Mouse (Mus musculus): ENCODE measurements around the gene Tspan8. TPM values are rescaled to one million over a fixed set of nuclear protein-coding genes. Genes with fewer than 3 reads are reported as not detected.

Tspan8 gene
- 1.4 TPM for polyA plus RNA-seq (2012; fragmentation: generic; extraction: Trizol)

DNA sequence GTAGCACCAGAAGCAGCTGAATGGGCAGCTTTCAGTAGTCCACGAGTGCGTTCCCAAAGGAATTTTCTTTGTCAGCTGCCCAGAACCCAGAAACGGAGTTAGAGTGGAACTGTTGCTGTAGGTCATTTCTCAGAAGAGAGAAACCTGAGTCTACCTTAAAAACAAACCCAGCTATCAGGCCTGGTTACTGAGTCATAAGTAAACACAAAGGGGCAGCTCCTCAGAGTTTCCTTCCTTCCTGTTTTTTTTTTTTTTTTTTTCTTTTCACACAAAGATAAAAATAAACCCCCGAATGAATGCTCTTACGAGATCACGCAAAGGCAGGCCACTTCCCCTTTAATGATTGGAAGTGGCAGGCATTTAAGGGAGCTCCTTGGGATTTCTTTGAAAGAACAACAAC lies at the start of gene Tspan8:
Gene Tspan8, plus strand, starts transcription at position 322 of the 400 bp plus-strand sequence.
- H3K36me3 ChIP-seq (ENCODE audit: control insufficient read depth, insufficient read depth) = no peaks in the 10 kb centered on the region
- H3ac ChIP-seq (ENCODE audit: control insufficient read depth, insufficient read length) = no peak within 1 kb of the TSS
- H3K27me3 ChIP-seq (ENCODE audit: control insufficient read depth, insufficient read depth, insufficient read length) = no peaks in the 10 kb centered on the region
- no peak for TF ChIP-seq TCF3 (IDR thresholded peaks at IDR 0.05; ENCODE audit: insufficient read length, low read depth)
- TF ChIP-seq SRF (IDR thresholded peaks at IDR 0.05; ENCODE audit: control insufficient read depth, insufficient read length, low read depth) = no peak
- no peak within 1 kb of the TSS for H3K4me3 ChIP-seq
- H3K4me2 ChIP-seq (ENCODE audit: low read depth) = peak within 1 kb of the TSS; percentile 60
- H3K79me2 ChIP-seq (ENCODE audit: control insufficient read depth, insufficient read depth) = no peaks in the 10 kb centered on the region

DNA sequence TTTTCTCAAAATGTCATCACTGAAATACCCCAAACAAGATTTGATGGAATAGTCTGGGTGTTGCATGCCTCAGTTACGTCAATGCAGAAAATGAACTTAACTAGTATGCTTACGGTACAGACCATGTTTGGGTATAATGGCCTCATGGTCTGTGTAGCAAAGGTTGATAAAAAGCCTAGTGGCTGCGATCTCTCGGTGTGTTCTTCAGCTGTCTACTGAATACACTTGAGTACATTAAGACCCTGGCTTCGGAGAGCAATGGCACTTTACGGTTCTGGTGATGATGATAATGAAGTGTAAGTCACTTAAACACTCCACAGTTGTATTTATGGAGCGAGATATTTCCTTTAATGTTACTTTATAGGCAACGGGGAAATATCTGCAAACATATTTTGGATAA lies 46.6 kb upstream of the Tspan8 start:
- Histone ChIP-seq H3K4me3 (no peak overlapping the region), H3ac (ENCODE audit: control insufficient read depth, insufficient read length) (no peak overlapping the region), H3K4me2 (ENCODE audit: low read depth) (no peak overlapping the region), H3K36me3 (ENCODE audit: control insufficient read depth, insufficient read depth) (no peaks in the 10 kb centered on the region), H3K27me3 (ENCODE audit: control insufficient read depth, insufficient read depth, insufficient read length) (no peaks in the 10 kb centered on the region), H3K79me2 (ENCODE audit: control insufficient read depth, insufficient read depth) (no peaks in the 10 kb centered on the region)
- TF ChIP-seq TCF3 (IDR thresholded peaks at IDR 0.05; ENCODE audit: insufficient read length, low read depth) (no peak), SRF (IDR thresholded peaks at IDR 0.05; ENCODE audit: control insufficient read depth, insufficient read length, low read depth) (no peak), E2F4 (IDR thresholded peaks at IDR 0.05; ENCODE audit: insufficient read depth) (no peak), USF1 (IDR thresholded peaks at IDR 0.05; ENCODE audit: low read depth) (no peak), MYOD1 (IDR thresholded peaks at IDR 0.05; ENCODE audit: control insufficient read depth in 1 of 3, insufficient read length in 2 of 3, low read depth in 2 of 3) (no peak), POLR2AphosphoS2 (IDR thresholded peaks at IDR 0.05; ENCODE audit: insufficient read length, low read depth) (no peak), POLR2A (IDR thresholded peaks at IDR 0.05; ENCODE audit: insufficient read length, low read depth) (no peak), MAX (IDR thresholded peaks at IDR 0.05; ENCODE audit: low read depth) (no peak), MYOG (IDR thresholded peaks at IDR 0.05; ENCODE audit: control insufficient read depth in 1 of 3, insufficient read depth in 1 of 3, insufficient read length in 2 of 3, low read depth in 2 of 3) (no peak), CEBPB (IDR thresholded peaks at IDR 0.05; ENCODE audit: insufficient read depth, poor library complexity, severe bottlenecking) (no peak), REST (IDR thresholded peaks at IDR 0.05; ENCODE audit: insufficient read depth, insufficient read length) (no peak)

DNA sequence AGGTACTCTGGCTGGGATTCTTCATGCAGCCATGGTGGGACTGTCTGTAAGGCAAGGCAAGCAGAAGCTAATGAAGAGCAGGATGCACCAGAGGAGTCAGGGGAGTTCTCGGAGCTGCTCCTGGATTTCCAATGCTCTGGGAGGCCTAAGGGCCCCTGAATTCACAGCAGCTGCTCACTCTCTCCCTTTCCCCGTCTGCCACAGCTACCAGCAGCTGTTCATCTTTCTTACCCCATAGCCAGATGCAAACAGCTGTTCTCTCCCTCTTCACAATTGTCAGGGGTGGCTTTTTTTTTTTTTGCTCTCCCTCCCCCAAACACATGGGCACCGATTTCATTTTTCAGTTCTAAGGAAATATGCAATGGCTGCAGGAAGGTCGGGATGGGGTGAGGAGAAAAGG lies 42.2 kb upstream of the Tspan8 start:
- H3K4me3 ChIP-seq = no peak overlapping the region
- no peaks in the 10 kb centered on the region for H3K27me3 ChIP-seq (ENCODE audit: control insufficient read depth, insufficient read depth, insufficient read length)
- H3ac ChIP-seq (ENCODE audit: control insufficient read depth, insufficient read length) = no peak overlapping the region
- no peak overlapping the region for H3K4me2 ChIP-seq (ENCODE audit: low read depth)
- no peaks in the 10 kb centered on the region for H3K36me3 ChIP-seq (ENCODE audit: control insufficient read depth, insufficient read depth)
- TF ChIP-seq TCF12 (IDR thresholded peaks at IDR 0.05; ENCODE audit: insufficient read depth, poor library complexity, severe bottlenecking) (no peak), MYOD1 (IDR thresholded peaks at IDR 0.05; ENCODE audit: control insufficient read depth in 1 of 3, insufficient read length in 2 of 3, low read depth in 2 of 3) (peak in 2 of 3 experiments; percentile 47 to 67)
- H3K79me2 ChIP-seq (ENCODE audit: control insufficient read depth, insufficient read depth) = no peaks in the 10 kb centered on the region

DNA sequence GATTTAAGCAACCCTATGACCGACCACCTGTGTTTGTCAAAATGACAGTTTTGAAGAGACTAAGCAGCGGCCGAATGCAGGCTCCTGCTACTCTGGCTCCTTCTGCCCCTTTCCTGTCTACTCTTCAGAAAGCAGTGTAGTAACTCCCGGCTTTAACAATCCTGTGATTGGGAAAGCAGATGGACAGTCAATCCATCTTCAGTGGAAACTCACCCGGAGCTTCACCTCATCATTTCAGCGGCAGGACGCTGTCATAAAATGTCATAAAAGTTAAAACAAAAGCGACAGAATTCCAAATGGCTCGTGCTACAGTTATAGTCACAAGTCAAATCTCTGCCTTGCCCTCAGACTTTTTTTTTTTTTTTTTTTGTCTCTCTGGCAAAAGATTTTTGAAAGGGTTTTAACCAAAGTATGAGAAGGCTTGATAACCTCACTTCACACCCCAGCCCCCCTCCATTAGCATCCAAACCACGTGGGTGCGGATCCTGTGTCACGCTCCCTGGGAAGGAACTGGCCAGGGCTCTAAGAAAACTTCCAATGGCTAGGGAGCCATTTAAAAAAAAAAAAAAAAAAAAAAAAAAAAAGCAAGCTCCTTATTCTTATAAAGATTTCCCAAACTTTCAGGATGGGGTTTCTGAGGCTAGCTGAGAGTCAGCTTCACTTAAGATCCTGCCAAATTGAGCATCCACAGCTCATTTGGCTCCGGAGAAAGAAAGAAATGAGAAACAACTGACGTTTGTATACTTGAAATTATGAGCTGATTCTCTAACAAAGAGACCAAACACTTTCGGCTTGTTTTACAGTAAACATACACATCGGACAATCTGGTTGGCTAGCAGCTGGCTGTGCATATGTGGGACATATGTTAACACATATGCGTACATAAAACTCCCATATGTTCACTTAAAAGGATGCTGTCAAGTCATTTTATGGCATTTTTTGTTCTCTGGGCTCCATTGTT lies 40.4 kb upstream of the Tspan8 start:
- Histone ChIP-seq H3K27me3 (ENCODE audit: control insufficient read depth, insufficient read depth, insufficient read length) (no peaks in the 10 kb centered on the region), H3K4me3 (no peak overlapping the region), H3K36me3 (ENCODE audit: control insufficient read depth, insufficient read depth) (no peaks in the 10 kb centered on the region), H3ac (ENCODE audit: control insufficient read depth, insufficient read length) (no peak overlapping the region), H3K4me2 (ENCODE audit: low read depth) (no peak overlapping the region), H3K79me2 (ENCODE audit: control insufficient read depth, insufficient read depth) (no peaks in the 10 kb centered on the region)
- TF ChIP-seq TCF12 (IDR thresholded peaks at IDR 0.05; ENCODE audit: insufficient read depth, poor library complexity, severe bottlenecking) (no peak), TCF3 (IDR thresholded peaks at IDR 0.05; ENCODE audit: insufficient read length, low read depth) (no peak), POLR2AphosphoS2 (IDR thresholded peaks at IDR 0.05; ENCODE audit: insufficient read length, low read depth) (no peak), MAX (IDR thresholded peaks at IDR 0.05; ENCODE audit: low read depth) (no peak), POLR2A (IDR thresholded peaks at IDR 0.05; ENCODE audit: insufficient read length, low read depth) (no peak), MYOD1 (IDR thresholded peaks at IDR 0.05; ENCODE audit: control insufficient read depth in 1 of 3, insufficient read length in 2 of 3, low read depth in 2 of 3) (no peak), SRF (IDR thresholded peaks at IDR 0.05; ENCODE audit: control insufficient read depth, insufficient read length, low read depth) (no peak), CEBPB (IDR thresholded peaks at IDR 0.05; ENCODE audit: insufficient read depth, poor library complexity, severe bottlenecking) (no peak), MYOG (IDR thresholded peaks at IDR 0.05; ENCODE audit: control insufficient read depth in 1 of 3, insufficient read depth in 1 of 3, insufficient read length in 2 of 3, low read depth in 2 of 3) (no peak), E2F4 (IDR thresholded peaks at IDR 0.05; ENCODE audit: insufficient read depth) (no peak), REST (IDR thresholded peaks at IDR 0.05; ENCODE audit: insufficient read depth, insufficient read length) (no peak)

DNA sequence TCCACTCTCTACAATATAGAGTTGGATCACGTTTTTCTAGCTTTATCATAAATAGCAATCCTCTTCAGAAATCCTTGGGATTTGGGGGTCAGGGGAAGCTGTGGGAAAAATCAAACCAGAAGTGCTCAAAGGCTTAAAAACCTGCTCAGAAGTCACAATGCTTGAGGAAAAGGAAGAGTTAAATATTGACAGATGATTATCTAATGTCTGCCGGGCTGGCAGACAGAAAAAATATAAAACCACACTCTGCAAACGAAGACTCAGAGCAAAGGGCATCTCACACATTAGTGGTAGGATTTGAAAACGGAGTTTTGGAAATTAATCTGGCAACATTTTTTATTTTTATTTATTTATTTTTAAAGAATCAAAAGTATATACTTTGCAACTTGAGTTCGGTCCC lies 39.3 kb upstream of the Tspan8 start:
- Histone ChIP-seq H3K79me2 (ENCODE audit: control insufficient read depth, insufficient read depth) (no peaks in the 10 kb centered on the region), H3K27me3 (ENCODE audit: control insufficient read depth, insufficient read depth, insufficient read length) (no peaks in the 10 kb centered on the region), H3K4me3 (no peak overlapping the region), H3K4me2 (ENCODE audit: low read depth) (no peak overlapping the region), H3ac (ENCODE audit: control insufficient read depth, insufficient read length) (no peak overlapping the region), H3K36me3 (ENCODE audit: control insufficient read depth, insufficient read depth) (no peaks in the 10 kb centered on the region)
- no peak for TF ChIP-seq REST (IDR thresholded peaks at IDR 0.05; ENCODE audit: insufficient read depth, insufficient read length)
- TF ChIP-seq POLR2A (IDR thresholded peaks at IDR 0.05; ENCODE audit: insufficient read length, low read depth) = no peak
- no peak for TF ChIP-seq MYOD1 (IDR thresholded peaks at IDR 0.05; ENCODE audit: control insufficient read depth in 1 of 3, insufficient read length in 2 of 3, low read depth in 2 of 3)
- TF ChIP-seq CEBPB (IDR thresholded peaks at IDR 0.05; ENCODE audit: insufficient read depth, poor library complexity, severe bottlenecking) = no peak
- TF ChIP-seq E2F4 (IDR thresholded peaks at IDR 0.05; ENCODE audit: insufficient read depth) = no peak
- TF ChIP-seq USF1 (IDR thresholded peaks at IDR 0.05; ENCODE audit: low read depth) = no peak
- no peak for TF ChIP-seq MAX (IDR thresholded peaks at IDR 0.05; ENCODE audit: low read depth)

All from myocyte (in vitro differentiated cells).